Mouse (Mus musculus): ENCODE data around the gene Lmf1. TPM values are rescaled to one million over a fixed set of nuclear protein-coding genes. Genes with fewer than 3 reads are reported as not detected.

The Lmf1 gene
- polyA plus RNA-seq, 1 experiment from 2014 or later = 29.0 TPM

- Histone ChIP-seq H3K27me3 (ENCODE audit: low read depth, poor library complexity, severe bottlenecking) (peaks cover 88% of the 10 kb centered on the region), H3K27ac (peak within 1 kb of the TSS; percentile 83)
These were observed 8.0 kb upstream of the Lmf1 start, which contains the start of gene Sox8 for GRCm38 (mm10) chr17:25570648-25571452. TSS of gene Sox8 (minus strand) at chr17:25570686.

DNA sequence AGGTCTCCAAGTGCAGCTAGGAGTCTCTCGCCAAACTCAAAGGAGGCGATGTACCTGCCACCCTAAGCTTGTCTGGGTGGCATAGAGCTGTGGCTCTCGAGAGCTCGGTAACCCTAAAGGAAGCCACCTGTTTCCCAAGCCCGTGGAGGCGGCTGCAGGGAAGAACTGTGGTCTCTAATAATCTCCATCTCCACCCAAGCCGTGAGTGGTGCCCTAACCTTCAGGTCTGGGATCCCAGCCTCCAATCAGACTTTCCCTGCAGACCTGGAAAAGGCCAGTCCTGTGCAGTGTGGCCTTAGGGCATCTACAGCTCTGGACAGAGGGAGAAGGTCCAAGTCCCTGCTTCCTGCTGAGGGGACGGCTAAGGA, 7.4 kb upstream of the Lmf1 start:
- H3K4me1 ChIP-seq = peaks cover 72% of the 10 kb centered on the region
- 4% methylated on average over 8 of the region's 8 CpGs for WGBS

More at GRCm38 (mm10) chr17:25570648-25571452, 8.0 kb upstream of the Lmf1 start, which contains the start of gene Sox8:
- Histone ChIP-seq H3K4me1 (peaks cover 77% of the 10 kb centered on the region), H3K9me3 (replicated peaks) (no peaks in the 10 kb centered on the region), H3K4me3 (peak within 1 kb of the TSS; percentile 71), H3K36me3 (peaks cover 12% of the 10 kb centered on the region)
- peak; percentile 91 for DNase-seq (ENCODE audit: low spot score)
- under 1% methylated on average over 61 of the region's 61 CpGs for WGBS

DNA sequence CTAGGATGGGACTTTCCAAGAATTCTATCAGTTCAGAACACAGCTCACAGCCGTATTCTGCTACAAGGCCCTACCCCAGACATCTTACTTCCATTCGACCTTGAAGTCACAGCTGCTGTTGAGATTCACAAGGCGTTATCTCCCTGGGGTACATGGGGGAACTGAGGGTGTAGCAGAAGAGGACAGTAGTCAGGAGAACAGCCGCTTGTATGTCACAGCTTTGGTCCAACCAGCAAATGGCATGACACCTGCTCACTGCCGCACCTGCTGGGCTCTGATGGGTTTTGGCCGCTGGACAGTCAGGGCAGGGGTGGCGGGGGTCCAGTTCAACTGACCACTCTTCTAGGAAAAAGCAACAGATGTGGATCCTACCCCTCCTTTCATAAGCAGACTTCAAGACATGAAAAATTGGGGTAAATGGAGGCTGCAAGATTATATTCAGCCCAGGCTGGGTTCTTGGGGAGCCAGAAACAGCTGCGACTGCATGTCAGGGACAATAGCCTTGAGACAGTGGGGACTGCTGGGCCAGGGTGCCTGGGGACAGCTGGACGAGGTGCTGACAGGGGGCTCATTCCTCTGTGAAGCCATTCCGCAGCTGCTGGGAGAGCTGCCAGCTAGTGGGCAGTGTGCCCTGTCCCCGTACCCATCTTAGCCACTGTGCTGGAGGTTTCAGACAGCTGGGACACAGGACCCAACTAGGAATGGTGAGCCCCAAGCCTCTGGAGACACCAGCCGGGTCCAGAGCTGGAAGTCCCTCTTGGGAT, 3.5 kb upstream of the Lmf1 start:
- Histone ChIP-seq H3K4me3 (no peak overlapping the region), H3K27ac (0 out of 2 replicates have a peak overlapping the region, but pooled peaks have one; percentile 44), H3K9me3 (replicated peaks) (no peaks in the 10 kb centered on the region), H3K4me1 (peaks cover 64% of the 10 kb centered on the region), H3K36me3 (peaks cover 4% of the 10 kb centered on the region; the same call in 1 of the 2 replicates), H3K27me3 (ENCODE audit: low read depth, poor library complexity, severe bottlenecking) (peaks cover 64% of the 10 kb centered on the region)
- DNase-seq (ENCODE audit: low spot score) = no peak
- 78% methylated on average over 12 of the region's 12 CpGs for WGBS

More for the DNA sequence above, 7.4 kb upstream of the Lmf1 start:
- Histone ChIP-seq H3K27ac (peak overlapping the region; percentile 83), H3K4me3 (peak overlapping the region; percentile 71), H3K9me3 (replicated peaks) (no peaks in the 10 kb centered on the region), H3K36me3 (peaks cover 12% of the 10 kb centered on the region), H3K27me3 (ENCODE audit: low read depth, poor library complexity, severe bottlenecking) (peaks cover 84% of the 10 kb centered on the region)
- no peak for DNase-seq (ENCODE audit: low spot score)

DNA sequence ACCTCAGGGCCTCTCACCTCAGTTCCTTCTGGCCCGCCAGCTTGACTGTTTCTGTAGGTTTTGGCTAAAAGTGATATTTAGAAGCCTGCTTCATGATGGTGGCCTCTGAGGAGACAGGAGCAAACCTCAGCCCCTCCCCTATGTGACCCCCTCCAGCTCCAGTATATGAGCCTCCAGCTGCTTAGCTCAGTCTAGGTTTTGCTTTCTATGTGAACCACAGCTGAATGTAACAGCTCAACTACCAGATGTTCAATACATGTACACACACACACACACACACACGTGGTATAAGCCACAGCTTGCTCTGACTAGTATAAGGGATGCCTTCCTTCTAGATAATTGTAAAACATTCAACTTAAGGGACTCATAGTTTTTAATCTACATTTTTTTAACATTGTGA, 2.9 kb upstream of the Lmf1 start:
- H3K36me3 ChIP-seq = peaks cover 6% of the 10 kb centered on the region; the same call in 1 of the 2 replicates
- no peaks in the 10 kb centered on the region for H3K9me3 ChIP-seq (replicated peaks)
- no peak for DNase-seq (ENCODE audit: low spot score)
- no peak overlapping the region for H3K4me3 ChIP-seq
- WGBS = 70% methylated on average over 2 of the region's 2 CpGs
- H3K4me1 ChIP-seq = peaks cover 60% of the 10 kb centered on the region
- H3K27ac ChIP-seq = no peak overlapping the region
- peaks cover 65% of the 10 kb centered on the region for H3K27me3 ChIP-seq (ENCODE audit: low read depth, poor library complexity, severe bottlenecking)

GRCm38 (mm10) chr17:25577263-25577662, 1.6 kb upstream of the Lmf1 start:
- 72% methylated on average over 6 of the region's 6 CpGs for WGBS
- Histone ChIP-seq H3K27ac (peak overlapping the region; percentile 8; the same call in 1 of the 2 replicates), H3K9me3 (replicated peaks) (no peaks in the 10 kb centered on the region), H3K36me3 (peaks cover 6% of the 10 kb centered on the region; the same call in 1 of the 2 replicates), H3K27me3 (ENCODE audit: low read depth, poor library complexity, severe bottlenecking) (peaks cover 62% of the 10 kb centered on the region), H3K4me1 (peaks cover 55% of the 10 kb centered on the region), H3K4me3 (no peak overlapping the region)
- DNase-seq (ENCODE audit: low spot score) = no peak

DNA sequence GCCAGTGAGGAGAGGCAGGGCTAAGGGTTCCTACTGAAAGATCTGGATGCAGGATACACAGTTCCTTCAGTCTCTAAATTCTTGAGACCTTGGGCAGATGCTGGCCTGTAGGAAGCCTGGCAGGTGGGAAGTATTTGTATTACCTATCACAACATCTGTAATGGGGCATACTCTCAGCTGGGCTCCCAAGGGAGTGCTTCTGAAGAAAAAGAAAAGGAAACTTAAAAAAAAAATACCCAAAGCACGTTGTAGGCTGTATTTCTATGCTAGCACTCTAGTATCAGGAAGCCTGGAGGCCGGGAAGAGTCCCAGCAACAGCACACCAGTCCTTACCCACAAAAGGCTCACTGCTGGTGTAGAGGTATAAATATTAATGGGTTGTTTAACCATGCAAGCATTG, 1.2 kb upstream of the Lmf1 start:
- peaks cover 6% of the 10 kb centered on the region; the same call in 1 of the 2 replicates for H3K36me3 ChIP-seq
- DNase-seq (ENCODE audit: low spot score) = no peak
- H3K4me1 ChIP-seq = peaks cover 53% of the 10 kb centered on the region
- H3K9me3 ChIP-seq (replicated peaks) = no peaks in the 10 kb centered on the region
- H3K4me3 ChIP-seq = no peak overlapping the region
- WGBS = 59% methylated on average over 2 of the region's 2 CpGs
- H3K27ac ChIP-seq = no peak overlapping the region
- H3K27me3 ChIP-seq (ENCODE audit: low read depth, poor library complexity, severe bottlenecking) = peaks cover 62% of the 10 kb centered on the region

GRCm38 (mm10) chr17:25579332-25580047, 605 bp downstream of the Lmf1 start:
- peaks cover 48% of the 10 kb centered on the region for H3K27me3 ChIP-seq (ENCODE audit: low read depth, poor library complexity, severe bottlenecking)
- peak; percentile 48 for DNase-seq (ENCODE audit: low spot score)
- no peaks in the 10 kb centered on the region for H3K9me3 ChIP-seq (replicated peaks)
- H3K36me3 ChIP-seq = peaks cover 8% of the 10 kb centered on the region
- H3K4me1 ChIP-seq = peaks cover 57% of the 10 kb centered on the region
- peak overlapping the region; percentile 76 for H3K4me3 ChIP-seq
- H3K27ac ChIP-seq = peak overlapping the region; percentile 94
- 7% methylated on average over 21 of the region's 21 CpGs for WGBS

DNA sequence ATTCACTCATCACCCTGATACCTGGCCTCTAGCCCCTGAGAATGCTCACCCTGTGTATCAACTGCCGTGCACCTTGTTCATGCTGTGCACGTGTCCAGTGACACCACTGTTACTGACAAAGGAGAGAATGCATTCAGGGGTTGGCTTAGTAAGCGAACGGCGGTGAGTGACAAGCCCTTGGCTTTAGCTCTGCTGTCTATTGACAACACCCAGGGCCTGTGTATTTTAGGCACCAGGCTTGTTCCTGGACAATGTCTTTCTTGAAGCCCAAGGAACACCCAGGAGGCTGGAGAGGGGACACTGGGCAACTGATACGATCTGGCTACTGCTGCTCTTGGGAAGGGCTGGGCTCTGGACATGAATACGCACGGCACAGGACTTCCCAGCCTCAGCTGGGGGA, 3.2 kb downstream of the Lmf1 start:
- WGBS = 84% methylated on average over 8 of the region's 8 CpGs
- peaks cover 48% of the 10 kb centered on the region for H3K4me1 ChIP-seq
- peaks cover 49% of the 10 kb centered on the region for H3K27me3 ChIP-seq (ENCODE audit: low read depth, poor library complexity, severe bottlenecking)
- peaks cover 32% of the 10 kb centered on the region for H3K36me3 ChIP-seq
- no peaks in the 10 kb centered on the region for H3K9me3 ChIP-seq (replicated peaks)
- no peak overlapping the region for H3K27ac ChIP-seq
- DNase-seq (ENCODE audit: low spot score) = no peak
- no peak overlapping the region for H3K4me3 ChIP-seq

DNA sequence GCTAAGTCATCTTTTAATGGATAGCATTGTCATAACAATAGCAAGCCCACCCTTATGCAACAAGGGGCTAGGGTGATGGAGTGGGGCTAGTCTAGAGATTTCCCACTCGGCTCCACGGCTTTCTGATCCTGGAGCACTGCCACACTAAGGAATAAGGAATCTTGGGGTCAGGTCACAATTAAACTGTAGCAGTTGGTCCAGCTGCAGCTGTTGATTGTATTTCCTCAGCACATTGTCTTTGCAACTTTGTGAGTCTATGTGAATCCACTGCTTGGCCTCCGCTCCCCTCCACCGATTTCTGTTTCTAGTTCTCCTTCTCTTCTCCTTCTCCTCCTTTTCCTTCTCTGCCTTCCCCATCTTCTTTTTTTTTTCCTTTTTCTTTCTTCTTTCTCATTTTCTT, 4.2 kb downstream of the Lmf1 start:
- 84% methylated on average over 4 of the region's 4 CpGs for WGBS
- no peak overlapping the region for H3K27ac ChIP-seq
- H3K36me3 ChIP-seq = peaks cover 43% of the 10 kb centered on the region
- H3K4me1 ChIP-seq = peaks cover 43% of the 10 kb centered on the region
- H3K9me3 ChIP-seq (replicated peaks) = no peaks in the 10 kb centered on the region
- DNase-seq (ENCODE audit: low spot score) = no peak
- H3K27me3 ChIP-seq (ENCODE audit: low read depth, poor library complexity, severe bottlenecking) = peaks cover 53% of the 10 kb centered on the region
- H3K4me3 ChIP-seq = no peak overlapping the region

DNA sequence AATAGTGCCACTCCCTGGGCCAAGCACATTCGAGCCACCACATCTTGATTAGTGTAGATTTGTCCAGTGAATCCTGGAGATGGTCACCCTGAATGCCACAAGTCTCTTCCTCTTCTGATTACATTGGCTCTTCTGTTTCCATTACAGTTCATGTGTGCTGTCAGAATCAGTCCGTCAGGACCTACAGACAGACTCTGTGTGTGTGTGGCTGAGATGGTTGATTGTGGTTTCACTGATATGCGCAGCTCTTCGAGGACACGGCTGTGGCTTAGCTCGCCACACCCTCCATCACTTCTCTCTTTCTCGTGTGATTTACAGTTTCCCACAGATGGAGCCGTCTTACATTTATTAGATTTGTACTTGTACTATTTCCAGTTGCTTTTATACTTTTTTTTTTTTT, 5.0 kb downstream of the Lmf1 start:
- Histone ChIP-seq H3K9me3 (replicated peaks) (no peaks in the 10 kb centered on the region), H3K4me1 (peaks cover 36% of the 10 kb centered on the region), H3K4me3 (no peak overlapping the region), H3K27ac (no peak overlapping the region), H3K27me3 (ENCODE audit: low read depth, poor library complexity, severe bottlenecking) (peaks cover 61% of the 10 kb centered on the region), H3K36me3 (peaks cover 50% of the 10 kb centered on the region)
- WGBS = 92% methylated on average over 8 of the region's 8 CpGs
- DNase-seq (ENCODE audit: low spot score) = no peak

DNA sequence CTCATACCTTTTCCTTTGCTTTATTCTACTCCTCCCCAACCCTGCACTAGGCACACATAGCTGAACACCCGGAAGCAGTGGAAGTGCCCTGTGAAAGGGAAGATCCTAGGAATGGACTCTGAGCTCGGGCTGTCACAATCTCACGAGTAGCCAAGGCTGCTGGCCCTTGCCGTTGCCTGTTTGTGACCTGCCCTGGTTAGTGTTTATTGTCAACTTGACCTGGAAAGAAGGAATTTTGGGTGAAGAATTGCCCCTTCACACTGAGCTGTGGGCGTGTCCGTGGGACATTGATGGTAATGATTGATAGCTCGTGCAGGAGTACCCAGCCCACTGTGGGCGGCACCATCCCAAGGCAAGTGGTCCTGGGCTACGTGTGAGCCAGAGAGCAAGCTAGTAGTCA, 5.8 kb downstream of the Lmf1 start:
- WGBS = 92% methylated on average over 9 of the region's 9 CpGs

DNA sequence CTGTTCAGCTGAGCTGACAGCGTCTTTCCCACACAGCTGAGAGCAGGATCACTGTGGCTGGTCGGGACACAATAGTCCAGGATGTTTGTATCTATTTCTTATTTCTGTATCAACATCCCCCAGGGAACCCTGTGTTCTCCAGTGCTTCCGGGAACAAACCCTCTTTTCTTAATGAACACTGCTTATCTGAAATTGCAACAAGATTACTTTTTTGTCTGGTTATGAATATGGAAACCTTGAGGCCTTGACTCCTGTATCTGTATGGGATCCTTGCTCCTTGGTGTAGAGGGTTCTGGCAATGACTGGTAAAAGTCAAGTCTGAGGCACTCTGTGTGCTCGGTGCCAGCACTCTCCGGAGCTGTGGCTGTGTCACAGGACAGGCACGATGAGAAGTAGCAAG, 11.2 kb downstream of the Lmf1 start:
- Histone ChIP-seq H3K27me3 (ENCODE audit: low read depth, poor library complexity, severe bottlenecking) (peaks cover 86% of the 10 kb centered on the region), H3K9me3 (replicated peaks) (no peaks in the 10 kb centered on the region), H3K36me3 (peaks cover 67% of the 10 kb centered on the region), H3K4me3 (no peak overlapping the region), H3K4me1 (peaks cover 34% of the 10 kb centered on the region), H3K27ac (no peak overlapping the region)
- no peak for DNase-seq (ENCODE audit: low spot score)
- WGBS = 95% methylated on average over 6 of the region's 6 CpGs

More for the DNA sequence above, 5.8 kb downstream of the Lmf1 start:
- Histone ChIP-seq H3K36me3 (peaks cover 58% of the 10 kb centered on the region), H3K4me1 (peaks cover 29% of the 10 kb centered on the region), H3K27ac (no peak overlapping the region), H3K27me3 (ENCODE audit: low read depth, poor library complexity, severe bottlenecking) (peaks cover 69% of the 10 kb centered on the region), H3K4me3 (no peak overlapping the region), H3K9me3 (replicated peaks) (no peaks in the 10 kb centered on the region)
- DNase-seq (ENCODE audit: low spot score) = no peak

Data from limb, embryonic 10.5 days (tissue).